Mouse (Mus musculus) bone marrow, adult 2 months (tissue): ENCODE data around the gene Lingo4.

Experiments used
- CTCF ChIP-seq: fragments of 200-500 bp; IDR thresholded peaks from 2 replicates; pipeline ENCODE4 v1.5.1; 2011; ENCODE audit warnings: low read length, control low read depth; ENCODE audit not compliant: control insufficient read depth, insufficient read depth
- POLR2A ChIP-seq: fragments of 200-500 bp; IDR thresholded peaks from 2 replicates; pipeline ENCODE4 v1.6.1; 2011; ENCODE audit warnings: low read depth, mild to moderate bottlenecking, control low read depth, low read length, borderline replicate concordance; ENCODE audit not compliant: control insufficient read depth

DNA sequence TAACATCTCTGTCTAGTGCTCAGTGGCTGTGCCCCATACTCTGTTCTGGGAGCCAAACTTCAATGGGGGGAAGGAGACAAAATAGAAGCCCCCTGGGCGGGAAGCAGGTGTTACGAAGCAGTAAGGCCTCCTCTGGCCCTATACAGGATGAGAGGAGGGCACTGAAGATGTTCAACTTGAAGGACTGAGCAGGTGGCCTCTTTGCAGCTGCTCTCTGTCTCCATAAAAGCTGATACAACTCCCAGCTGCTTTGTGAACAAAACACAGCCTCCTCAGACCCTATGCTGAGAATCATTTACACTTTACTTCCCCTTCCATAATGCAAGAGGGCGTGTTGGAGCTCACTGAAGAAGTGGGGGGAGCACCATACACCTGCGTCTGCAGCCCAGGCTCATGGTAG lies 11.6 kb upstream of the Lingo4 start:
- TF ChIP-seq POLR2A = no peak
- TF ChIP-seq CTCF = no peak
